Mouse (Mus musculus): ENCODE results near the gene Mief1.

The Mief1 gene

DNA sequence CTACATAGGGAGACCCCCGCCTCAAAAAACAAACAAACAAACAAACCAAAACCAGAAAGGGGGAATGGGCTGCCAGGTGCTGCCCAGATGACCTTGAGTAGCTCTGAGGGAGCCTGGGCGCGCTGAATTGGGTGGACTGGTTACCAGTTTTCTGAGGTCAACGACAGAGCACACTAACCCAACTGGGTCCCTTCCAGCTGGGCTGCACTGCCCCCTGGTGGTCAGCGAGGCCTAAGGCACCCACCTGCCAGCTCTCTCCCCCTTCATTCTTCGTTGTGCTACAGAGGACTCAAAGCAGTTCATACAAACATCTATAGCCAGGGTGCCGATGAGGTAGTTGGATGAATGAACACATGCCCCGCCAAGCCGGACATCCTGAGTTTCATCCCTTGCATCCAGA, 8.6 kb upstream of the Mief1 start:
- intact Hi-C loops (cut with DNase I): loop anchor here (5.0 kb wide), 1 partner anchor 138 kb away; no protein-coding TSS in a partner anchor

DNA sequence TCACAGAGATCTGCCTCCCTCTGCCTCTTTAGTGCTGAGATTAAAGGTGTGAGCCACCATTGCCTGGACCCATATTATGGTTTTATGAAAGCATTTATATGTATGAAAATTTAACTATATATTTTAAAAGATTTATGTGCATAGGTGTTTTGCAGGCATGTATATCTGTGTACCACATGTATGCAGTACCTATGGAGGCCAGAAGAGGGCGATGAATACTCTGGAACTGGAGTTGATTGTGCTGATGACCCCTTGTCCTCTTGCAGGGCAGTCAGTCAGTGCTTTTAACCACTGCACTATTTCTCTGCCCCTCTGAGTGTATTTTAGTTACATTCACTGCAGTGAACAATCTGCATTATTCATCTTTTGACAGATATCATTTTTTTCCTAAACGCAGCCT, 8.0 kb upstream of the Mief1 start:
- intact Hi-C loops (cut with DNase I): loop anchor here (2.0 to 5.0 kb wide), 2 partner anchors 35 to 138 kb away; no protein-coding TSS in a partner anchor

- intact Hi-C loops (cut with DNase I): loop anchor here (5.0 kb wide), 1 partner anchor 141 kb away; no protein-coding TSS in a partner anchor
Observed at GRCm38 (mm10) chr15:80228071-80228800, 5.6 kb upstream of the Mief1 start.

DNA sequence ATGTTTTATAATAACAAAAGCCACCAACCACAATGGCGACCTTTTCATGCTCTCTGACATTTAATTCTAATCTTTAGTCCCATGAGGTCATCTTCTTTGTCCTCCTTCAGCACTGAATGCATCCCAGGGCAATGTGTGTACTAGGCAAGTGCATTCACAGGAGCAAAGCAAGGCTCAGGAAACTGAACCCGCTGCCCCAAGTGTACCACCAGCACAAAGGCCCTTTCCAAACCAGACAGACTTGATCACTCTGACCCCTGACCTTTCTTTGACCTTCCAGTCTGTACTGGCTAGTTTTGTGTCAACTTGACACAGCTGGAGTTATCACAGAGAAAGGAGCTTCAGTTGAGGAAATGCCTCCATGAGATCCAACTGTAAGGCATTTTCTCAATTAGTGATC, 1.5 kb upstream of the Mief1 start:
- intact Hi-C loops (cut with DNase I): no loop called here

DNA sequence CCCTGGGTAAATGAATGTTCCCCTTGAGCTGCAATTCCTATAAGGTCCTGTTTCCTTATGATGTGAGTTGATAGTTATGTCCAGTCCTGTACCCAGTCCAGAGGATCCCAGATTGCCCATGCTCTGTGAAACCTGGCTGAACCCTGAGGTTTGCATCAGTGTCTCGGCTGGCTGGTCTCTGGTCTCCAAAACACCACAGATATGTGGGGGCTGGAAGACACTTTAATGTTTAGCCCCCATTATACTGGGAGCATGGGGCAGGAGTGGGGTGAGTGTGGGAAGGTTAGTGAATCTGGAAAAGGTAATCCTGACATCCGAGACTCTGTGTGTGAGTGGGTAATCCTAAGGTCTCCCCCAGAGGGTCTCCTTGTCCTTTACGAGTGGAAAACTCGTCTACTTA, 765 bp upstream of the Mief1 start:
- intact Hi-C loops (cut with DNase I): no loop called here

- intact Hi-C loops (cut with DNase I): no loop called here
Observed at GRCm38 (mm10) chr15:80235535-80235934, 1.7 kb downstream of the Mief1 start, which contains the start of gene AC140267.1. AC140267.1 (plus strand) TSS chr15:80235835.

DNA sequence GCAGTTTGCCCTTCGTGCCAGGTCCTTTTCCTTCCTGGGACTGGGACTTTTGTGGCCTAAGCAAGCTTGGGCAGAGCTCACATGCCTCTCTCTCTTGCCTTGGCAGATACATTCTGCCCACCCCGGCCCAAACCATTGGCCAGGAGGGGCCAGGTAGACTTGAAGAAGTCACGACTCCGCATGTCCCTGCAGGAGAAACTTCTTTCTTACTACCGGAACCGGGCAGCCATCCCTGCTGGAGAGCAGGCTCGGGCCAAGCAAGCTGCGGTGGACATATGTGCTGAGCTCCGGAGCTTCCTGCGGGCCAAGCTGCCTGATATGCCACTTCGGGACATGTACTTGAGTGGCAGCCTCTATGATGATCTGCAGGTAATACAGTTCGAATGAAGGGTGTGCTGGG, 14.3 kb downstream of the Mief1 start:
- intact Hi-C loops (cut with DNase I): no loop called here

DNA sequence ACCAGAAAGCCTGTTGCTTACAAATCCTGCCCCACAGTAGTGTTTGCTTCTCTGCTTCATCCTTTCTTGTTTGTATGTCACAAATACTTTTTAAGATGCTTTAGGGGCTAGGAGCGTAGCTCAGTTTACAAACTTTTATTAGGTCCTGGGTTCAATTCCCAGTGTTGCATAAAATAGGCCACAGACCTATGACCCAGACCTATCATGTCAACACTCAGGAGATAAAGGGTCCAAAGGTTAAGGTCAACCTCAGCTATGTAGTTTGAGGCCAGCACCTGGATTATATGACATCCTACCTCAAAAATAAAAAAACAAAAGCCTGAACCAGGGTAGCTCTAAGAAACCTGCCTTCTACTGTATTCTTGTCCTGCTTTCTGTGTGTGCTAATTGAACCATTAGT, 14.8 kb downstream of the Mief1 start:
- intact Hi-C loops (cut with DNase I): no loop called here

- intact Hi-C loops (cut with DNase I): no loop called here
Observed at GRCm38 (mm10) chr15:80249672-80250071, 15.9 kb downstream of the Mief1 start.

GRCm38 (mm10) chr15:80250586-80250985, 16.8 kb downstream of the Mief1 start:
- intact Hi-C loops (cut with DNase I): no loop called here

GRCm38 (mm10) chr15:80253530-80253929, 19.7 kb downstream of the Mief1 start:
- intact Hi-C loops (cut with DNase I): no loop called here

GRCm38 (mm10) chr15:80254207-80254606, 20.4 kb downstream of the Mief1 start:
- intact Hi-C loops (cut with DNase I): no loop called here

- intact Hi-C loops (cut with DNase I): no loop called here
Observed at GRCm38 (mm10) chr15:80254847-80255645, 21.2 kb downstream of the Mief1 start, which contains the start of gene Atf4. Atf4 (plus strand) TSS chr15:80255184.

DNA sequence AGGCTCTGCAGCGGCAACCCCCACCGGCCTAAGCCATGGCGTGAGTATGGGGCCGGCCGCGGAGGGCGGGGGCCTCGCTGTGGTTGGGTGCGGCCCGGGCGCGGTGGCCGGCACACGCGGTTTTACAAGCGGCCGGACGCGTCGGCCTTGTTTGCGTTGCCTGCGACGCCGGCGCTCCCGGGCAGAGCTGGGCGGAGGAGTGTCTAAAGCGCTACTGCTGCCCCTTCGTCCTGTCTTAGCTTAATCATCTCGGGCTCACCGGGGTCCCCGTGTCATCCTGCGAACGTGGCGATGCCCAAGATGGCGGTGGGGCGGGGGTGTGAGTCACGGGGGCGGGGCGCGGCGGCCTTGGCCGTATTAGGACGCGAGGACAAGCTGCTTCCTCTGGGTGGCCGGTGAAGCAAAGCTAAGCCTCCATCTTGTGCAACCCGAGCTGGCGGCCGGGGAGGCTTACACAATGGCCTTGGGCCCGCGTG, 21.9 kb downstream of the Mief1 start:
- intact Hi-C loops (cut with DNase I): no loop called here

- intact Hi-C loops (cut with DNase I): no loop called here
Observed at GRCm38 (mm10) chr15:80256242-80256641, 22.4 kb downstream of the Mief1 start.

- intact Hi-C loops (cut with DNase I): no loop called here
Observed at GRCm38 (mm10) chr15:80256656-80257601, 23.1 kb downstream of the Mief1 start.

DNA sequence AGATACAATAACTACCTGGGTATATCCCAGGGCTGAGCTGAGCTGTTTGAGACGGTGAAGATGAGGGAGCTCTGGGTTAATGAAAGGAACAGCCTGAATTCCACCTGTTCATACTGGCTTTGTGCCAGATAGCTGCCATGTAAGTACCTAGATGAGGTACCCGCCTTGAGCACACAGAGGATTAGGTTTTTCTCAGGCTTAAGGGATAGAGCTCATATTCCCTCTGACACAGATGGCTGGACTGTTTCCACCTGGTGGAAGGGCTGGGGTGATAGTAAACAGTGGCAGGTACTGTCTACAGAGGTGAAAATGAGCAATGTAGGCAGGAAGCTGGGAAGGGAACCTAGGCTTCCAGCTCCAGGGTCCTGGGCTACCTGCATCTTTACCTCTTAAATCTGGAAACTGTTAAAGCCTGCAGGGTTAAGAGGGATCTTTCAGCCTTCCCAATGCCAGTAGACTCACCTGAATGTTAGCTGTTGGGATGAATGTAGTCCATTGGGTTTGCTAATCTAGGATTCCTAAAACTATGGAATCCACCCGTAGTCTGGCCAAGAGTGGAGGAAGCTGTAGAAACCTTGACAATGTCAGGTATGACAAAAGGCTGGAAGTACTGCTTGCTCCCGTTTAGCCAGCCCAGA, 23.9 kb downstream of the Mief1 start:
- intact Hi-C loops (cut with DNase I): no loop called here

DNA sequence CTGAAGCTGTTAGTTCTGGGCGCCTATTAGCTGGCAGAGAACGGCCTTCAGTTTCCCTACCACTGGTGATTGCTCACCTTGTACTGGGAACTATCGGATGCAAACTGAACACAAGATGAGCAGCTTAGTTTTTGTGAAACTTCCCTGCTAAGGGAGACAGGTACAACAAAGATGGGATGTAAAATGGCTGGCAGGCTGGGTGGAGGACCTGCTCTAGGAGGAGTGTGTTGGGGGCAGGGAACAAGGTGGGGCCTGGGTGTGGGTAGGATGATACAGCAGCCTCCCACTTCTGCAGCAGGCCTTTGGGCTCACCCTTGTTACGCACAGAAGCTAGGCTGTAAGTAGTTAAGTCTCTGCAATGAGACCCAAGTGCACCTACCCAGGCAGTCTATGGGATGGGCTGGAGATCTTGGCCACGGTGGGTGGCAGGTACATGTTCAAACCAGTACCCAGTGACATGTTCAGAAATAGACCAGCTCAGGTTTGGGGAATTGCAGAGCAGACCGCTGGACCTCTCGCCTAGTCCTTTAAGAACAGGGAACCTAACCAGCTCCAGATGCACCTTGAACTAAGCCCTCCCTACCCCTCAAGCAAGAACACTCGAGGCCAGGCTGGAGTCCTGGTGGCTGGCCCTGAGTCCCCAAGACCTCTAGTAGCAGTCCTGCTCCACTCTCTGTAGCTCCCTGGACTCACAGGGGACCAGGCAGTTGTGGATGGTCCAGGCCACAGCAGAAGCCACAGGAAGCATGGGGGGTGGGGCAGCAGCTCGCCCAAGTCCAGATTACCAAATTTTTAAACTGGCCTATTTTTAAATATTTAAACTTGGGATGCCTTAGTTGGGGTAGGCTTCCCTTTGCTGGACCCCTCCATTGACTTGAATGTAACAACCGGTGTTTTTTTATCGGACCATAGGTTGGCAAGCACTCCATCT, 24.7 kb downstream of the Mief1 start:
- intact Hi-C loops (cut with DNase I): no loop called here

GRCm38 (mm10) chr15:80259406-80260045, 25.7 kb downstream of the Mief1 start:
- intact Hi-C loops (cut with DNase I): loop anchor here (2.0 kb wide), 1 partner anchor 33 kb away; no protein-coding TSS in a partner anchor

All from adrenal gland (tissue).